18 mouse cellular contexts compared by ENCODE assay signal in genomic region chr9:118176687-118177086, GRCm38 (mm10). TPM values are rescaled to one million over a fixed set of nuclear protein-coding genes. Genes with fewer than 3 reads are reported as not detected.
DNase-seq lines count a peak whose midpoint lies in the region; ATAC-seq and TF ChIP-seq lines count a peak whose summit lies in the region.
"Had no signal": no experiment of that assay in that cellular context is flagged by ENCODE, and none has a peak within 500 bp of the region (broad histone marks: within the 10 kb centered on the region; RNA-seq: fewer than 3 reads in every experiment).

No protein-coding gene starts in this region.

- H3K4me3 ChIP-seq in CH12.LX (replicated peaks in 1 of 3; ENCODE audit: low read depth in 2 of 3, low read length in 2 of 3, poor library complexity in 1 of 3): peak overlapping the region in 1 of 3 experiments; percentile 23

- peaks cover 13 to 22% of the 10 kb centered on the region in 2 experiments for H3K4me1 ChIP-seq in CH12.LX (ENCODE audit: control insufficient read depth in 1 of 2, insufficient read depth in 2 of 2)

- no peaks in the 10 kb centered on the region for H3K79me2 ChIP-seq in CH12.LX (replicated peaks; ENCODE audit: control insufficient read depth, extremely low read depth, insufficient read depth, poor library complexity, severe bottlenecking)

- H3K9me3 ChIP-seq in CH12.LX (replicated peaks; ENCODE audit: low read length): no peaks in the 10 kb centered on the region
- H3K9me3 ChIP-seq: G1E had no signal

- peak; percentile 74 for DNase-seq in heart, adult 11 months
- no peak for DNase-seq in heart, postnatal 36 days
- DNase-seq in CH12.LX (ENCODE audit: extremely low read depth): peak; percentile 24
- DNase-seq: adrenal gland, postnatal 10 days; adrenal gland, postnatal 14 days; adrenal gland, postnatal 25 days; adrenal gland, postnatal 36 days; B cell, adult 2 months; cerebellum, adult 11 months; cerebellum, adult 11-12 months; cerebellum, adult 18-20 months; cerebellum, adult 2 months; cerebellum, adult 8-10 months had no signal

- dilution Hi-C loops in CH12.LX (cut with MboI; ENCODE audit: extremely low pct_ligation_motif_present, extremely low pct_unique_long_range_greater_than_20kb, low sequenced_read_pairs): no loop called here

- H3K4me2 ChIP-seq in CH12.LX (ENCODE audit: insufficient read depth, low read depth, poor library complexity, severe bottlenecking): peak overlapping the region; percentile 59; the same call in 1 of the 2 replicates

- TF ChIP-seq CTCF in CH12.LX (conservative IDR thresholded peaks at IDR 0.05 in 1 of 2, IDR thresholded peaks at IDR 0.05 in 1 of 2; ENCODE audit: low read depth in 2 of 2, low read length in 2 of 2): no peak

- peak; percentile 55; the same call in 1 of the 2 replicates for TF ChIP-seq POLR2A in CH12.LX (IDR thresholded peaks at IDR 0.05; ENCODE audit: low read depth, low read length)

- no peak for ATAC-seq in cerebellum, adult (ENCODE audit: insufficient number of reproducible peaks, low FRiP score, low TSS enrichment)
- ATAC-seq: activated CD4-positive, CD25-positive, alpha-beta regulatory T cell, adult 4 months; CD4-positive, CD25-positive, alpha-beta regulatory T cell, adult 4 months; Patski had no signal

- no peaks in the 10 kb centered on the region for H3K36me3 ChIP-seq in CH12.LX (replicated peaks in 1 of 2; ENCODE audit: control insufficient read depth in 1 of 2, insufficient read depth in 1 of 2, low read length in 1 of 2)
- H3K36me3 ChIP-seq: G1E had no signal

- peak overlapping the region; percentile 79 for H3K27ac ChIP-seq in CH12.LX (ENCODE audit: insufficient read depth, low read depth)

- peak overlapping the region; percentile 51; the same call in 1 of the 2 replicates for H3K9ac ChIP-seq in CH12.LX (ENCODE audit: insufficient read depth, low read depth)

- TF ChIP-seq RAD21 in CH12.LX (IDR thresholded peaks at IDR 0.05; ENCODE audit: low read depth, low read length): no peak

- in situ Hi-C loops in CH12.LX (cut with MboI; ENCODE audit: low pct_ligation_motif_present, low pct_unique_long_range_greater_than_20kb, low sequenced_read_pairs): no loop called here

- intact Hi-C loops in heart, postnatal 36 days (cut with DNase I): no loop called here

- no peaks in the 10 kb centered on the region for H3K27me3 ChIP-seq in CH12.LX (replicated peaks)

- TF ChIP-seq EP300 in CH12.LX (IDR thresholded peaks at IDR 0.05; ENCODE audit: low read length): peak; percentile 77

TF ChIP-seq in CH12.LX, 34 proteins besides CTCF, POLR2A, EP300 and RAD21:
- TF ChIP-seq RCOR1 (conservative IDR thresholded peaks at IDR 0.05; ENCODE audit: low read depth, low read length): no peak
- TF ChIP-seq HCFC1 (IDR thresholded peaks at IDR 0.05; ENCODE audit: low read depth, low read length): no peak
- TF ChIP-seq MAFK (IDR thresholded peaks at IDR 0.05; ENCODE audit: insufficient replicate concordance, low read length): 0 out of 2 replicates have a peak, but pooled peaks have one; percentile 6
- TF ChIP-seq BHLHE40 (IDR thresholded peaks at IDR 0.05; ENCODE audit: low read depth, low read length): peak; percentile 63
- TF ChIP-seq MAX (IDR thresholded peaks at IDR 0.05; ENCODE audit: low read length): 0 out of 2 replicates have a peak, but pooled peaks have one; percentile 31
- TF ChIP-seq NRF1 (IDR thresholded peaks at IDR 0.05; ENCODE audit: low read depth, low read length): no peak
- peak; percentile 69 for TF ChIP-seq ETS1 (conservative IDR thresholded peaks at IDR 0.05; ENCODE audit: low read depth, low read length)
- peak; percentile 50; the same call in 1 of the 2 replicates for TF ChIP-seq JUND (conservative IDR thresholded peaks at IDR 0.05; ENCODE audit: low read depth, low read length)
- peak; percentile 97 for TF ChIP-seq MEF2A (IDR thresholded peaks at IDR 0.05; ENCODE audit: borderline replicate concordance, low read depth, low read length)
- peak; percentile 68 for TF ChIP-seq JUN (IDR thresholded peaks at IDR 0.05; ENCODE audit: insufficient read depth, low read depth, low read length)
- no peak for TF ChIP-seq PAX5 (IDR thresholded peaks at IDR 0.05; ENCODE audit: low read length)
- peak; percentile 73 for TF ChIP-seq IRF4 (IDR thresholded peaks at IDR 0.05; ENCODE audit: low read depth, low read length)
- peak; percentile 72 for TF ChIP-seq TCF12 (IDR thresholded peaks at IDR 0.05; ENCODE audit: low read depth, low read length)
- peak; percentile 43; the same call in 1 of the 2 replicates for TF ChIP-seq TBP (conservative IDR thresholded peaks at IDR 0.05; ENCODE audit: low read depth, low read length)
- peak; percentile 67; the same call in 1 of the 2 replicates for TF ChIP-seq ZNF384 (IDR thresholded peaks at IDR 0.05; ENCODE audit: low read depth, low read length)
- TF ChIP-seq SIN3A (IDR thresholded peaks at IDR 0.05; ENCODE audit: low read length): 0 out of 2 replicates have a peak, but pooled peaks have one; percentile 34

RNA-seq across cellular contexts. Expression of gene Cmc1, which starts 26.7 kb away (rescaled TPM):
- 10 to 100 TPM; 27.3 to 27.9 TPM for total RNA-seq in heart, postnatal 36 days (2021)
- total RNA-seq in CH12.LX (2012; rRNA removed) (21.6 and 24.7 TPM in 2 replicates), CH12.LX (2014; rRNA removed) (16.1 and 17.1 TPM in 2 replicates)
- polyA plus RNA-seq in CH12.LX (2012; ENCODE audit: insufficient read length, low read depth): 18.0 and 18.2 TPM in 2 replicates

Comparison
In these comparisons a context has a peak if more than half of its experiments do, and no peak if none do; other contexts are left out.
1. DNase-seq: peak in heart, adult 11 months (single experiment) and CH12.LX (single experiment); none in heart, postnatal 36 days (0 of 2).